In genomic region chr5:34538079-34538478, GRCm38 (mm10) we compare ENCODE assay signal across 1 mouse cellular context.
TF ChIP-seq lines count a peak whose summit lies in the region.

No protein-coding gene starts in this region.

TF ChIP-seq in CH12.LX, 34 proteins besides CTCF, POLR2A, EP300 and RAD21 (continued from another document):
- no peak for TF ChIP-seq GABPA (IDR thresholded peaks at IDR 0.05; ENCODE audit: insufficient replicate concordance, low read depth, low read length)
- TF ChIP-seq IRF4 (IDR thresholded peaks at IDR 0.05; ENCODE audit: low read depth, low read length): no peak
